Mouse (Mus musculus): ENCODE data around the gene Rap1b.

- no peak for TF ChIP-seq CTCF (IDR thresholded peaks at IDR 0.05; ENCODE audit: control insufficient read depth, insufficient read depth, low read length)
- TF ChIP-seq POLR2A (IDR thresholded peaks at IDR 0.05; ENCODE audit: borderline replicate concordance, control insufficient read depth, low read depth, low read length): no peak
Observed at GRCm38 (mm10) chr10:117812501-117812900, 33.3 kb downstream of the Rap1b start.
